In the genomic region with DNA sequence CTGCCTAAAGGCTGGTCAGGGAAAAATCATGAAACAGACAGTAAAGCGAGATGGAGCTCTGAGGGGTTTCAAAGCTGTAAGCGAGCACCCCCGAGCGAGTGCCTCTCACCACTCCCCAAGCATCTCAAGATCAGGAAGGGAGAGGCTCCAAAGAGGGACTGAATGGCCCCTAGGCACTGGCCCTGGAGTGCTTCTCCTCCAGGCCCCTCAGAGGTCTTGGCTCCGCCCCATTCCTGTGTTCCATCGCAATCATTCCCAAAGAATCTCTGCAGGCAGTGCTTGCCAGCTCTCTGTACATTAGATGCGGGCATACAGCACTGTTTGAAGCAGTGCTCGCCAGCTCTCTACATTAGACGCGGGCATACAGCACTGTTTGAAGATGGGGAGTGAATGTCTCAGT, we compare ENCODE assay signal across 11 mouse cellular contexts.
DNase-seq lines count a peak whose midpoint lies in the region; ATAC-seq lines count a peak whose summit lies in the region.
"Had no signal": no experiment of that assay in that cellular context is flagged by ENCODE, and none has a peak within 500 bp of the region (broad histone marks: within the 10 kb centered on the region; RNA-seq: fewer than 3 reads in every experiment).

No protein-coding gene starts in this region.

- DNase-seq in hindbrain, embryonic 10.5 days (ENCODE audit: low spot score): no peak
- DNase-seq in testis, postnatal 10 days (ENCODE audit: low spot score): peak; percentile 53
- no peak for DNase-seq in testis, postnatal 14 days (ENCODE audit: low spot score)
- DNase-seq in ovary, adult 18-20 months (ENCODE audit: low spot score): no peak
- DNase-seq in frontal cortex, postnatal 25 days (ENCODE audit: low spot score in 2 of 2): no peak
- DNase-seq: cerebellum, adult 11 months had no signal

- no peaks in the 10 kb centered on the region for H3K9me3 ChIP-seq in hindbrain, embryonic 16.5 days (ENCODE audit: control insufficient read depth, low read length)
- H3K9me3 ChIP-seq in hindbrain, embryonic 10.5 days: no peaks in the 10 kb centered on the region
- no peaks in the 10 kb centered on the region for H3K9me3 ChIP-seq in limb, embryonic 13.5 days
- H3K9me3 ChIP-seq in stomach, embryonic 16.5 days (replicated peaks; ENCODE audit: control insufficient read depth, low read length): no peaks in the 10 kb centered on the region

- WGBS in hindbrain, embryonic 16.5 days: 66% methylated on average over 10 of the region's 10 CpGs
- 81% methylated on average over 10 of the region's 10 CpGs for WGBS in hindbrain, embryonic 10.5 days
- 37% methylated on average over 10 of the region's 10 CpGs for WGBS in limb, embryonic 13.5 days
- 58% methylated on average over 10 of the region's 10 CpGs for WGBS in stomach, embryonic 16.5 days

- no peak overlapping the region for H3K27ac ChIP-seq in hindbrain, embryonic 16.5 days (ENCODE audit: low read depth, low read length)
- H3K27ac ChIP-seq in hindbrain, embryonic 10.5 days: no peak overlapping the region
- peak overlapping the region; percentile 69 for H3K27ac ChIP-seq in limb, embryonic 13.5 days
- peak overlapping the region; percentile 61 for H3K27ac ChIP-seq in stomach, embryonic 16.5 days (ENCODE audit: low read length)
- H3K27ac ChIP-seq: macrophage had no signal

- no peaks in the 10 kb centered on the region for H3K27me3 ChIP-seq in hindbrain, embryonic 16.5 days (replicated peaks; ENCODE audit: control insufficient read depth, insufficient read depth, low read length)
- H3K27me3 ChIP-seq in hindbrain, embryonic 10.5 days (ENCODE audit: insufficient read depth, poor library complexity, severe bottlenecking): no peaks in the 10 kb centered on the region
- no peaks in the 10 kb centered on the region for H3K27me3 ChIP-seq in limb, embryonic 13.5 days
- no peaks in the 10 kb centered on the region for H3K27me3 ChIP-seq in stomach, embryonic 16.5 days (ENCODE audit: control insufficient read depth, insufficient read depth, low read length)

- H3K4me3 ChIP-seq in hindbrain, embryonic 16.5 days (ENCODE audit: low read length): no peak overlapping the region
- no peak overlapping the region for H3K4me3 ChIP-seq in hindbrain, embryonic 10.5 days
- H3K4me3 ChIP-seq in limb, embryonic 13.5 days: no peak overlapping the region
- no peak overlapping the region for H3K4me3 ChIP-seq in stomach, embryonic 16.5 days (replicated peaks; ENCODE audit: low read length)

- ATAC-seq in hindbrain, embryonic 16.5 days: peak; percentile 12; the same call in 1 of the 2 replicates
- ATAC-seq in limb, embryonic 13.5 days (ENCODE audit: low FRiP score, low read depth): peak; percentile 52
- peak; percentile 29; the same call in 1 of the 2 replicates for ATAC-seq in stomach, embryonic 16.5 days (ENCODE audit: insufficient read depth, low FRiP score)

- H3K4me1 ChIP-seq in hindbrain, embryonic 16.5 days (ENCODE audit: control insufficient read depth, insufficient read depth, low read depth, low read length): peaks cover 19% of the 10 kb centered on the region
- H3K4me1 ChIP-seq in hindbrain, embryonic 10.5 days (replicated peaks): peaks cover 46% of the 10 kb centered on the region
- H3K4me1 ChIP-seq in limb, embryonic 13.5 days: peaks cover 100% of the 10 kb centered on the region
- H3K4me1 ChIP-seq in stomach, embryonic 16.5 days (ENCODE audit: control insufficient read depth, insufficient read depth, low read length): peaks cover 67% of the 10 kb centered on the region

- peaks cover 21% of the 10 kb centered on the region for H3K36me3 ChIP-seq in hindbrain, embryonic 16.5 days (ENCODE audit: control insufficient read depth, insufficient read depth, low read length)
- peaks cover 92% of the 10 kb centered on the region for H3K36me3 ChIP-seq in hindbrain, embryonic 10.5 days
- H3K36me3 ChIP-seq in limb, embryonic 13.5 days: peaks cover 29% of the 10 kb centered on the region
- 0 out of 2 replicates have a peak, but pooled peaks cover 8% of the 10 kb centered on the region for H3K36me3 ChIP-seq in stomach, embryonic 16.5 days (ENCODE audit: control insufficient read depth, insufficient read depth, low read length)

- H3K9ac ChIP-seq in hindbrain, embryonic 16.5 days (ENCODE audit: low read depth, low read length): no peak overlapping the region
- H3K9ac ChIP-seq in limb, embryonic 13.5 days: peak overlapping the region; percentile 43
- H3K9ac ChIP-seq in stomach, embryonic 16.5 days (ENCODE audit: low read length): 0 out of 2 replicates have a peak overlapping the region, but pooled peaks have one; percentile 28

- H3K4me2 ChIP-seq in hindbrain, embryonic 16.5 days (ENCODE audit: low read length): no peak overlapping the region
- peak overlapping the region; percentile 30 for H3K4me2 ChIP-seq in limb, embryonic 13.5 days (replicated peaks)
- H3K4me2 ChIP-seq in stomach, embryonic 16.5 days (ENCODE audit: low read depth, low read length): no peak overlapping the region
- H3K4me2 ChIP-seq: heart, embryonic 11.5 days had no signal

Comparison
In these comparisons a context has a peak if more than half of its experiments do, and no peak if none do; other contexts are left out.
1. H3K27ac ChIP-seq: peak in limb, embryonic 13.5 days (single experiment) and stomach, embryonic 16.5 days (single experiment); none in hindbrain, embryonic 16.5 days (single experiment) and hindbrain, embryonic 10.5 days (single experiment).
2. Peak in every context shown above with its lines, with median percentiles within 50 percentile points of each other: ATAC-seq.